Mouse (Mus musculus) stomach, postnatal 0 days (tissue): ENCODE measurements around the gene Cnot10.

Source experiments
- CTCF ChIP-seq: IDR thresholded peaks from 2 replicates; pipeline ENCODE4 v1.5.1; 2016; ENCODE audit warnings: antibody characterized with exemption, low read depth, mild to moderate bottlenecking, moderate library complexity
- EP300 ChIP-seq: optimal IDR thresholded peaks from 2 replicates; pipeline ENCODE3; 2016; ENCODE audit warnings: antibody characterized with exemption

- TF ChIP-seq CTCF (no peak), EP300 (no peak)
These were observed 64.0 kb downstream of the Cnot10 start for GRCm38 (mm10) chr9:114576001-114576400.
